ENCODE assay signal across 13 mouse cellular contexts in the genomic region with DNA sequence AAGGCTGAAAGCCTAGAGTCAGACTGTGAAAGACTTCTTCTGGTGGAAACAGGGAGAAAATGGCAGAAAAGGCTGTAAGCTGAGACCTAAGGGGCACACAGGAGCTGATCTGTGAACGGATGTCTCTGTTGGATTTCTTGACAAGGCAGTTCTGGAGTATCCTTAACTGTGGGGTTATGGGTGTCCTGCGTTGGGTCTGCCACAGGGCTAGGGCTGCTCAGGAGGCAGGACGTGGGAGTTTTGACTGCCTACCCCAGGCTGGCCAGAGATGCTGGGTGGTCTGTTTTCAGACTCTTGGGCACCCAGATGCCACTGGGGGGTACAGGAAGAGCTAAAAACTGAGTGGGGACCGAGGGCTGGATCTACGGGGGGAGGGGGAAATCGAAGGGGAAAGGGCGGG. TPM values are rescaled to one million over a fixed set of nuclear protein-coding genes. Genes with fewer than 3 reads are reported as not detected.
DNase-seq lines count a peak whose midpoint lies in the region; ATAC-seq and TF ChIP-seq lines count a peak whose summit lies in the region.
"Had no signal": no experiment of that assay in that cellular context is flagged by ENCODE, and none has a peak within 500 bp of the region (broad histone marks: within the 10 kb centered on the region; RNA-seq: fewer than 3 reads in every experiment).

No protein-coding gene starts in this region.

- WGBS in heart, embryonic 11.5 days (ENCODE audit: insufficient replicate concordance) = 40% methylated on average over 7 of the region's 7 CpGs
- 38% methylated on average over 7 of the region's 7 CpGs for WGBS in lung, embryonic 14.5 days
- WGBS in embryonic facial prominence, embryonic 14.5 days = 54% methylated on average over 7 of the region's 7 CpGs
- 41% methylated on average over 7 of the region's 7 CpGs for WGBS in liver, embryonic 14.5 days (ENCODE audit: insufficient replicate concordance)

- peak overlapping the region; percentile 86 for H3K27ac ChIP-seq in heart, embryonic 11.5 days (ENCODE audit: low read depth, low read length)
- peak overlapping the region; percentile 65 for H3K27ac ChIP-seq in lung, embryonic 14.5 days (ENCODE audit: low read depth)
- H3K27ac ChIP-seq in embryonic facial prominence, embryonic 14.5 days (replicated peaks; ENCODE audit: low read depth, low read length) = no peak overlapping the region; the same call in 1 of the 2 replicates
- no peak overlapping the region for H3K27ac ChIP-seq in liver, embryonic 14.5 days
- H3K27ac ChIP-seq: layer of hippocampus, adult 2 months had no signal

- no peak overlapping the region for H3K4me3 ChIP-seq in heart, embryonic 11.5 days (ENCODE audit: low read depth, low read length)
- H3K4me3 ChIP-seq in lung, embryonic 14.5 days (ENCODE audit: low read depth, low read length) = no peak overlapping the region
- no peak overlapping the region for H3K4me3 ChIP-seq in embryonic facial prominence, embryonic 14.5 days (ENCODE audit: low read depth, low read length)
- no peak overlapping the region for H3K4me3 ChIP-seq in liver, embryonic 14.5 days (ENCODE audit: insufficient read depth in 1 of 2, low read depth in 2 of 2, low read length in 2 of 2)
- H3K4me3 ChIP-seq: layer of hippocampus, adult 2 months had no signal

- H3K9ac ChIP-seq in heart, embryonic 11.5 days (ENCODE audit: low read depth, low read length) = peak overlapping the region; percentile 52; the same call in 1 of the 2 replicates
- no peak overlapping the region; the same call in 1 of the 2 replicates for H3K9ac ChIP-seq in lung, embryonic 14.5 days
- H3K9ac ChIP-seq in embryonic facial prominence, embryonic 14.5 days (ENCODE audit: low read depth, low read length) = no peak overlapping the region
- no peak overlapping the region for H3K9ac ChIP-seq in liver, embryonic 14.5 days (replicated peaks)

- peak overlapping the region; percentile 48 for H3K4me2 ChIP-seq in heart, embryonic 11.5 days
- H3K4me2 ChIP-seq in lung, embryonic 14.5 days = peak overlapping the region; percentile 48
- peak overlapping the region; percentile 29 for H3K4me2 ChIP-seq in embryonic facial prominence, embryonic 14.5 days (ENCODE audit: low read depth, low read length)
- no peak overlapping the region; the same call in 1 of the 2 replicates for H3K4me2 ChIP-seq in liver, embryonic 14.5 days (ENCODE audit: low read depth)

- H3K36me3 ChIP-seq in heart, embryonic 11.5 days (ENCODE audit: control insufficient read depth, insufficient read depth, low read length) = no peaks in the 10 kb centered on the region
- no peaks in the 10 kb centered on the region for H3K36me3 ChIP-seq in lung, embryonic 14.5 days (ENCODE audit: insufficient read depth)
- no peaks in the 10 kb centered on the region for H3K36me3 ChIP-seq in embryonic facial prominence, embryonic 14.5 days (ENCODE audit: control insufficient read depth, insufficient read depth, low read length)
- H3K36me3 ChIP-seq in liver, embryonic 14.5 days (replicated peaks; ENCODE audit: control insufficient read depth, insufficient read depth, low read depth) = no peaks in the 10 kb centered on the region

- DNase-seq in heart, postnatal 25 days (ENCODE audit: low spot score) = no peak
- no peak for DNase-seq in lung, embryonic 14.5 days
- DNase-seq in lung, postnatal 25 days (ENCODE audit: low spot score) = no peak
- DNase-seq in embryonic facial prominence, embryonic 14.5 days (ENCODE audit: low spot score) = no peak
- DNase-seq in liver, embryonic 14.5 days (ENCODE audit: low read depth in 3 of 3, low spot score in 3 of 3) = no peak
- no peak for DNase-seq in gastrocnemius, postnatal 25 days
- no peak for DNase-seq in adrenal gland, adult 8-10 months
- DNase-seq: B cell, adult 2 months; cerebellum, adult 8-10 months had no signal

- H3K4me1 ChIP-seq in heart, embryonic 11.5 days (ENCODE audit: control insufficient read depth, insufficient read depth, low read length) = peaks cover 21% of the 10 kb centered on the region
- peaks cover 13% of the 10 kb centered on the region; the same call in 1 of the 2 replicates for H3K4me1 ChIP-seq in lung, embryonic 14.5 days (ENCODE audit: insufficient read depth)
- H3K4me1 ChIP-seq in embryonic facial prominence, embryonic 14.5 days (ENCODE audit: control insufficient read depth, insufficient read depth, low read length) = peaks cover 14% of the 10 kb centered on the region
- H3K4me1 ChIP-seq in liver, embryonic 14.5 days (replicated peaks; ENCODE audit: control insufficient read depth in 2 of 2, insufficient read depth in 2 of 2, low read length in 1 of 2) = peaks cover 5 to 11% of the 10 kb centered on the region in 2 experiments; a peak in 3 of 4 replicates

- TF ChIP-seq CTCF in lung, embryonic 14.5 days (IDR thresholded peaks at IDR 0.05; ENCODE audit: low read depth) = no peak
- TF ChIP-seq CTCF in liver, embryonic 14.5 days (IDR thresholded peaks at IDR 0.05; ENCODE audit: low read depth) = no peak

- peak; percentile 64; the same call in 1 of the 2 replicates for ATAC-seq in heart, embryonic 11.5 days (replicated peaks; ENCODE audit: insufficient number of reproducible peaks, low FRiP score, low TSS enrichment)
- ATAC-seq in lung, embryonic 14.5 days (ENCODE audit: insufficient read depth) = peak; percentile 76
- ATAC-seq in embryonic facial prominence, embryonic 14.5 days (ENCODE audit: low read depth) = peak; percentile 51
- ATAC-seq in liver, embryonic 14.5 days (ENCODE audit: insufficient read depth) = 0 out of 2 replicates have a peak, but pooled peaks have one; percentile 23
- ATAC-seq: forebrain, embryonic 16.5 days had no signal

- no peaks in the 10 kb centered on the region for H3K27me3 ChIP-seq in heart, embryonic 11.5 days (ENCODE audit: control insufficient read depth, insufficient read depth, low read length)
- no peaks in the 10 kb centered on the region for H3K27me3 ChIP-seq in lung, embryonic 14.5 days (ENCODE audit: insufficient read depth, low read length)
- H3K27me3 ChIP-seq in embryonic facial prominence, embryonic 14.5 days (replicated peaks; ENCODE audit: control insufficient read depth, insufficient read depth, low read length) = no peaks in the 10 kb centered on the region
- no peaks in the 10 kb centered on the region for H3K27me3 ChIP-seq in liver, embryonic 14.5 days (ENCODE audit: control insufficient read depth, insufficient read depth, low read length)

- H3K9me3 ChIP-seq in heart, embryonic 11.5 days (replicated peaks; ENCODE audit: control insufficient read depth, low read length) = no peaks in the 10 kb centered on the region
- H3K9me3 ChIP-seq in lung, embryonic 14.5 days (ENCODE audit: low read depth, low read length) = no peaks in the 10 kb centered on the region
- no peaks in the 10 kb centered on the region for H3K9me3 ChIP-seq in embryonic facial prominence, embryonic 14.5 days (ENCODE audit: control insufficient read depth, low read length)
- no peaks in the 10 kb centered on the region for H3K9me3 ChIP-seq in liver, embryonic 14.5 days (ENCODE audit: control insufficient read depth, low read length)
- H3K9me3 ChIP-seq: megakaryocyte, embryonic 14.5 days had no signal

- intact Hi-C loops in heart, postnatal 25 days (cut with DNase I) = no loop called here

- no peak for TF ChIP-seq EP300 in liver, embryonic 14.5 days (IDR thresholded peaks at IDR 0.05; ENCODE audit: low read depth)

RNA-seq across cellular contexts. Expression of gene Ktn1, which starts 13.4 kb away (rescaled TPM):
- polyA plus RNA-seq in heart, embryonic 11.5 days (2014; fragmentation: Nextera tagmentation; extraction: Ambion mirVana) = 96.6 and 105 TPM in 2 replicates
- total RNA-seq in heart, postnatal 25 days (2021) = 100 to 1,000 TPM; 187 to 193 TPM
- polyA plus RNA-seq in lung, embryonic 14.5 days (2014; fragmentation: Nextera tagmentation; extraction: Ambion mirVana) = 68.7 and 72.6 TPM in 2 replicates
- 60.6 and 62.9 TPM in 2 replicates for polyA plus RNA-seq in embryonic facial prominence, embryonic 14.5 days (2014; fragmentation: Nextera tagmentation; extraction: Ambion mirVana)
- 3.4 and 7.7 TPM in 2 replicates for polyA plus RNA-seq in liver, embryonic 14.5 days (2012; rRNA removed)
- polyA plus RNA-seq in liver, embryonic 14.5 days (2014; fragmentation: Nextera tagmentation; extraction: Ambion mirVana) = 11.5 and 12.4 TPM in 2 replicates
- total RNA-seq in gastrocnemius, postnatal 25 days (2021) = 100 to 1,000 TPM; 158 to 175 TPM
- total RNA-seq in adrenal gland, adult 8-10 months (2022) = 10 to 100 TPM; 50.5 to 90.6 (median 62.7) TPM

Comparison
In these comparisons a context has a peak if more than half of its experiments do, and no peak if none do; other contexts are left out.
1. ATAC-seq: peak in every context shown above with its lines; median percentile 76 in lung, embryonic 14.5 days; 64 in heart, embryonic 11.5 days; 51 in embryonic facial prominence, embryonic 14.5 days; 23 in liver, embryonic 14.5 days.
2. H3K27ac ChIP-seq: peak in heart, embryonic 11.5 days (single experiment) and lung, embryonic 14.5 days (single experiment); none in embryonic facial prominence, embryonic 14.5 days (single experiment) and liver, embryonic 14.5 days (single experiment).